Mouse (Mus musculus) lung, postnatal 0 days (tissue): ENCODE data around the gene Rnf225.

Experiments
- CTCF ChIP-seq: IDR thresholded peaks from 2 replicates; pipeline ENCODE4 v1.5.1; 2016; ENCODE audit warnings: antibody characterized with exemption, mild to moderate bottlenecking
- EP300 ChIP-seq: IDR thresholded peaks from 2 replicates; pipeline ENCODE4 v1.6.1; 2016; ENCODE audit warnings: antibody characterized with exemption, mild to moderate bottlenecking, control low read depth

- TF ChIP-seq EP300 = no peak
- TF ChIP-seq CTCF = no peak
Observed at GRCm38 (mm10) chr7:12966104-12966845, 39.1 kb downstream of the Rnf225 start.
